Mouse (Mus musculus): ENCODE measurements around the gene Amotl2.

The Amotl2 gene

GRCm38 (mm10) chr9:102733999-102734738 lies 17.7 kb downstream of the Amotl2 start:
- WGBS: 84% methylated on average over 9 of the region's 9 CpGs

GRCm38 (mm10) chr9:102734739-102735075 lies 18.2 kb downstream of the Amotl2 start:
- 87% methylated on average over 1 of the region's 1 CpGs for WGBS

- WGBS: 97% methylated on average over 3 of the region's 3 CpGs
Observed at GRCm38 (mm10) chr9:102735231-102735630, 18.8 kb downstream of the Amotl2 start.

GRCm38 (mm10) chr9:102735996-102736395 lies 19.5 kb downstream of the Amotl2 start:
- 50% methylated on average over 1 of the region's 1 CpGs for WGBS

GRCm38 (mm10) chr9:102737405-102737804 lies 20.9 kb downstream of the Amotl2 start:
- WGBS: 43% methylated on average over 1 of the region's 1 CpGs

GRCm38 (mm10) chr9:102746753-102747152 lies 30.3 kb downstream of the Amotl2 start:
- WGBS: 73% methylated on average over 5 of the region's 5 CpGs

GRCm38 (mm10) chr9:102747902-102748301 lies 31.4 kb downstream of the Amotl2 start:
- WGBS: 60% methylated on average over 5 of the region's 5 CpGs

- WGBS: 95% methylated on average over 11 of the region's 11 CpGs
Observed at GRCm38 (mm10) chr9:102749216-102749615, 32.7 kb downstream of the Amotl2 start.

GRCm38 (mm10) chr9:102751632-102752303 lies 35.3 kb downstream of the Amotl2 start:
- 97% methylated on average over 5 of the region's 5 CpGs for WGBS

GRCm38 (mm10) chr9:102755161-102755560 lies 38.7 kb downstream of the Amotl2 start:
- WGBS: 86% methylated on average over 4 of the region's 4 CpGs

GRCm38 (mm10) chr9:102755591-102756270 lies 39.3 kb downstream of the Amotl2 start:
- 83% methylated on average over 9 of the region's 9 CpGs for WGBS

GRCm38 (mm10) chr9:102756352-102756751 lies 39.9 kb downstream of the Amotl2 start:
- 64% methylated on average over 14 of the region's 14 CpGs for WGBS

GRCm38 (mm10) chr9:102758851-102759250 lies 42.4 kb downstream of the Amotl2 start:
- 84% methylated on average over 1 of the region's 1 CpGs for WGBS

- WGBS: 82% methylated on average over 5 of the region's 5 CpGs
Observed at GRCm38 (mm10) chr9:102759581-102760001, 43.1 kb downstream of the Amotl2 start.

GRCm38 (mm10) chr9:102761599-102761998 lies 45.1 kb downstream of the Amotl2 start:
- WGBS: 94% methylated on average over 7 of the region's 7 CpGs

- 91% methylated on average over 3 of the region's 3 CpGs for WGBS
Observed at GRCm38 (mm10) chr9:102762836-102763235, 46.4 kb downstream of the Amotl2 start.

GRCm38 (mm10) chr9:102763520-102763919 lies 47.0 kb downstream of the Amotl2 start:
- 81% methylated on average over 8 of the region's 8 CpGs for WGBS

- 88% methylated on average over 2 of the region's 2 CpGs for WGBS
Observed at GRCm38 (mm10) chr9:102764540-102764939, 48.1 kb downstream of the Amotl2 start.

- 94% methylated on average over 3 of the region's 3 CpGs for WGBS
Observed at GRCm38 (mm10) chr9:102766741-102767140, 50.3 kb downstream of the Amotl2 start.

GRCm38 (mm10) chr9:102769257-102769656 lies 52.8 kb downstream of the Amotl2 start:
- 68% methylated on average over 3 of the region's 3 CpGs for WGBS

- 71% methylated on average over 16 of the region's 16 CpGs for WGBS
Observed at GRCm38 (mm10) chr9:102770190-102770589, 53.7 kb downstream of the Amotl2 start.

GRCm38 (mm10) chr9:102771308-102771895 lies 54.9 kb downstream of the Amotl2 start:
- 75% methylated on average over 21 of the region's 21 CpGs for WGBS

Data from cerebral cortex, adult 2 months (tissue).